Mouse (Mus musculus) C2C12 (cell line): ENCODE measurements around the gene Rtl6. TPM values are rescaled to one million over a fixed set of nuclear protein-coding genes. Genes with fewer than 3 reads are reported as not detected.
A peak's percentile ranks its signal among the peaks of the same experiment; 100 is the strongest.

ENCODE experiments used
- H3K27me3 ChIP-seq: one replicate; pipeline ENCODE4 v1.6.1; 2011; ENCODE audit not compliant: control insufficient read depth, insufficient read depth, insufficient read length
- H3K36me3 ChIP-seq: one replicate; pipeline ENCODE4 v1.6.1; 2011; ENCODE audit not compliant: control insufficient read depth, insufficient read depth
- H3K4me3 ChIP-seq: one replicate; pipeline ENCODE4 v1.5.1; 2011; ENCODE audit warnings: mild to moderate bottlenecking, control low read depth; ENCODE audit not compliant: poor library complexity, insufficient read depth, severe bottlenecking
- H3K79me2 ChIP-seq: one replicate; pipeline ENCODE4 v1.6.1; 2011; ENCODE audit not compliant: control insufficient read depth, insufficient read depth
- H3K79me3 ChIP-seq: one replicate; pipeline ENCODE4 v1.6.1; 2011; ENCODE audit warnings: low read depth, control low read depth
- H3ac ChIP-seq: one replicate; pipeline ENCODE3; 2011; ENCODE audit warnings: low read depth; ENCODE audit not compliant: control insufficient read depth, insufficient read length
- CEBPB ChIP-seq: IDR thresholded peaks from one replicate; pipeline ENCODE4 v1.6.1; 2011; ENCODE audit warnings: low read depth, mild to moderate bottlenecking, control low read depth, moderate library complexity
- CTCF ChIP-seq: IDR thresholded peaks from one replicate; pipeline ENCODE4 v1.5.1; 2011; ENCODE audit not compliant: control insufficient read depth, insufficient read depth, insufficient read length
- FOSL1 ChIP-seq: IDR thresholded peaks from one replicate; pipeline ENCODE4 v1.8.0; 2011; ENCODE audit warnings: mild to moderate bottlenecking, low read length; ENCODE audit not compliant: poor library complexity, insufficient read depth, severe bottlenecking
- MAX ChIP-seq: IDR thresholded peaks from one replicate; pipeline ENCODE4 v1.6.1; 2011; ENCODE audit warnings: mild to moderate bottlenecking, control low read depth
- MYOD1 ChIP-seq: IDR thresholded peaks from one replicate; pipeline ENCODE4 v1.6.1; 2011; ENCODE audit warnings: low read depth; ENCODE audit not compliant: control insufficient read depth, insufficient read length
- MYOG ChIP-seq: IDR thresholded peaks from one replicate; pipeline ENCODE4 v1.6.1; 2011; ENCODE audit not compliant: control insufficient read depth, insufficient read length; ENCODE audit errors: extremely low read depth
- USF1 ChIP-seq: IDR thresholded peaks from one replicate; pipeline ENCODE4 v1.6.1; 2011; ENCODE audit warnings: low read depth, mild to moderate bottlenecking, control low read depth, moderate library complexity
- polyA plus RNA-seq: library from polyadenylated mRNA; unstranded; fragments of >200 nt; fragmentation: generic; extraction: Trizol; gene quantifications from one replicate; pipeline ENCODE4 v1.2.1, GENCODE M21; 2012; ENCODE audit warnings: missing spikeins

The Rtl6 gene
- polyA plus RNA-seq, 1 experiment = 0.01 TPM

GRCm38 (mm10) chr15:84521486-84521885, 36.1 kb downstream of the Rtl6 start:
- H3ac ChIP-seq = no peak overlapping the region
- H3K4me3 ChIP-seq = no peak overlapping the region
- H3K79me2 ChIP-seq = no peaks in the 10 kb centered on the region
- TF ChIP-seq USF1 = no peak
- no peak for TF ChIP-seq CTCF
- no peak for TF ChIP-seq MYOG
- no peak for TF ChIP-seq MAX
- H3K79me3 ChIP-seq = no peaks in the 10 kb centered on the region
- no peaks in the 10 kb centered on the region for H3K36me3 ChIP-seq
- peaks cover 42% of the 10 kb centered on the region for H3K27me3 ChIP-seq

- H3K27me3 ChIP-seq = peaks cover 34% of the 10 kb centered on the region
- H3K79me3 ChIP-seq = no peaks in the 10 kb centered on the region
- H3K79me2 ChIP-seq = no peaks in the 10 kb centered on the region
- H3K36me3 ChIP-seq = no peaks in the 10 kb centered on the region
- no peak overlapping the region for H3K4me3 ChIP-seq
- H3ac ChIP-seq = no peak overlapping the region
- TF ChIP-seq MAX (no peak), MYOD1 (no peak), MYOG (no peak), FOSL1 (no peak), CTCF (no peak), CEBPB (no peak), USF1 (no peak)
Observed at GRCm38 (mm10) chr15:84518540-84518939, 39.1 kb downstream of the Rtl6 start.

- H3K36me3 ChIP-seq = no peaks in the 10 kb centered on the region
- no peak overlapping the region for H3K4me3 ChIP-seq
- H3K79me2 ChIP-seq = no peaks in the 10 kb centered on the region
- H3K79me3 ChIP-seq = no peaks in the 10 kb centered on the region
- peak; percentile 0 for TF ChIP-seq CEBPB
- TF ChIP-seq MYOD1 = peak; percentile 88
- no peak for TF ChIP-seq FOSL1
- no peak for TF ChIP-seq USF1
- TF ChIP-seq MYOG = no peak
- TF ChIP-seq CTCF = no peak
- TF ChIP-seq MAX = peak; percentile 36
- peaks cover 21% of the 10 kb centered on the region for H3K27me3 ChIP-seq
- no peak overlapping the region for H3ac ChIP-seq
Observed at GRCm38 (mm10) chr15:84512626-84513296, 44.9 kb downstream of the Rtl6 start.

DNA sequence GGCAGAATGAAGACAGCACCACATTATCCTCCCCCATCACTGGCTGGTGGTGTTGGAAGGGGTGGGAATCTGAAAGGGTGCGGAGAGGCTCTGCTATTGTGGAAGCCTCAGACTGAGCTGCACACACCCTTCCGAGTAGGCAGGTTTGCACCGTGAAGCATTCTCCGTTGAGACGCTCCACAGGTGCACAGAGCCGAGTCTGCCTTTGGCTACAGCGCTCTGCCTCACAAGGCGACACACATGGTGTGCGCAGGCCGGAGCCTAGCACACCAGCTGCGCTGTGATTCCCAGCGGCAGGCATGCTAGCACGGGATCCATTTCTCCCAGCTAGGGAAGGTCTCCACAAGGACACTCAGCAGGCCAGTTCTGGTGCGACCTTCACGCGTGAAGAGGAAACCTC, 47.6 kb downstream of the Rtl6 start:
- no peak overlapping the region for H3ac ChIP-seq
- H3K27me3 ChIP-seq = peaks cover 5% of the 10 kb centered on the region
- no peaks in the 10 kb centered on the region for H3K36me3 ChIP-seq
- H3K4me3 ChIP-seq = no peak overlapping the region
- TF ChIP-seq MYOG (no peak), MYOD1 (no peak), CEBPB (no peak), MAX (no peak), CTCF (no peak), USF1 (no peak), FOSL1 (no peak)
- H3K79me2 ChIP-seq = no peaks in the 10 kb centered on the region
- no peaks in the 10 kb centered on the region for H3K79me3 ChIP-seq

GRCm38 (mm10) chr15:84509161-84509560, 48.5 kb downstream of the Rtl6 start:
- Histone ChIP-seq H3K36me3 (no peaks in the 10 kb centered on the region), H3K79me3 (no peaks in the 10 kb centered on the region), H3K27me3 (peaks cover 10% of the 10 kb centered on the region), H3K4me3 (no peak overlapping the region), H3ac (no peak overlapping the region), H3K79me2 (no peaks in the 10 kb centered on the region)
- TF ChIP-seq MAX (no peak), MYOD1 (no peak), CEBPB (no peak), CTCF (no peak), FOSL1 (no peak), USF1 (no peak), MYOG (no peak)

GRCm38 (mm10) chr15:84506026-84506425, 51.6 kb downstream of the Rtl6 start:
- Histone ChIP-seq H3K79me3 (no peaks in the 10 kb centered on the region), H3ac (no peak overlapping the region), H3K4me3 (no peak overlapping the region), H3K27me3 (peaks cover 15% of the 10 kb centered on the region), H3K79me2 (no peaks in the 10 kb centered on the region), H3K36me3 (no peaks in the 10 kb centered on the region)
- TF ChIP-seq MYOD1 = no peak
- no peak for TF ChIP-seq MYOG
- no peak for TF ChIP-seq USF1
- TF ChIP-seq MAX = no peak
- TF ChIP-seq CTCF = no peak
- TF ChIP-seq CEBPB = no peak
- TF ChIP-seq FOSL1 = no peak
